Mouse (Mus musculus): ENCODE data around the gene Ccdc89. TPM values are rescaled to one million over a fixed set of nuclear protein-coding genes. Genes with fewer than 3 reads are reported as not detected.
A peak's percentile ranks its signal among the peaks of the same experiment; 100 is the strongest.

The Ccdc89 gene
- polyA plus RNA-seq, 1 experiment from 2014 or later, result 2.6 TPM

DNA sequence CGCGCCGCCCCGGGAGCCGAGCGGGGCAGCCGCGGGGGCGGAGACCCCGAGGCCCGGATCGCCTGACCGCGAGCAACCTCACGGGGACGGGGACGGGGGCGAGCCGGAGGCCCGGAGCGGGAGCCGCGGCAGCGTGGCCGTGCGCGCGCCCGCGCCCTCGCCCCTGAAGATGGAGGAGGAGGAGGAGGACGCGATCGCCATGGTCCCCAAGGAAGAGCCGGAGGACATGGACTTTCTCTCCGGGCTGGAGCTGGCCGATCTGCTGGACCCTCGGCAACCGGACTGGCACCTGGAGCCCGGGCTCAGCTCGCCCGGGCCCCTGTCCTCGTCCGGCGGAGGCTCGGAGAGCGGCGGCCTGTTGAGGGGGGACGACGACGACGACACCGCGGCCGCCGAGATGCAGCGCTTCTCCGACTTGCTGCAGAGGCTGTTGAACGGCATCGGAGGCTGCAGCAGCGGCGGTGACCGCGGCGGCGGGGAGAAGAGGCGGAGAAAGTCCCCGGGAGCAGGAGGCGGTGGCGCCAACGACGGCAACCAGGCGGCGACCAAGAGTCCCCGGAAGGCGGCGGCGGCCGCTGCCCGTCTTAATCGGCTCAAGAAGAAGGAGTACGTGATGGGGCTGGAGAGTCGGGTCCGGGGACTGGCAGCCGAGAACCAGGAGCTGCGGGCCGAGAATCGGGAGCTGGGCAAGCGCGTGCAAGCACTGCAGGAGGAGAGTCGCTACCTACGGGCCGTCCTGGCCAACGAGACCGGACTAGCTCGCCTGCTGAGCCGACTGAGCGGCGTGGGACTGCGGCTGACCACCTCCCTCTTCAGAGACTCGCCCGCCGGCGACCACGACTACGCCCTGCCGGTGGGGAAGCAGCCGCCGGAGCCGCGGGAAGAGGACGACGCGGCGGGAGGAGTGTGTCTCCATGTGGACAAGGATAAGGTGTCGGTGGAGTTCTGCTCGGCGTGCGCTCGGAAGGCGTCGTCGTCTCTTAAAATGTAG lies 17.0 kb downstream of the Ccdc89 start:
- no peaks in the 10 kb centered on the region for H3K9me3 ChIP-seq
- H3K4me1 ChIP-seq (replicated peaks), result peaks cover 13% of the 10 kb centered on the region
- H3K27me3 ChIP-seq (ENCODE audit: insufficient read depth, poor library complexity, severe bottlenecking), result no peaks in the 10 kb centered on the region
- WGBS, result under 1% methylated on average over 123 of the region's 123 CpGs
- H3K4me3 ChIP-seq, result peak overlapping the region; percentile 98
- H3K27ac ChIP-seq, result peak overlapping the region; percentile 100
- DNase-seq (ENCODE audit: low spot score), result peak; percentile 76
- H3K36me3 ChIP-seq, result peaks cover 17% of the 10 kb centered on the region

GRCm38 (mm10) chr7:90444206-90444605 lies 17.8 kb downstream of the Ccdc89 start:
- WGBS, result under 1% methylated on average over 6 of the region's 6 CpGs
- no peaks in the 10 kb centered on the region for H3K9me3 ChIP-seq
- H3K4me1 ChIP-seq (replicated peaks), result peaks cover 13% of the 10 kb centered on the region
- DNase-seq (ENCODE audit: low spot score), result no peak
- H3K27me3 ChIP-seq (ENCODE audit: insufficient read depth, poor library complexity, severe bottlenecking), result no peaks in the 10 kb centered on the region
- H3K27ac ChIP-seq, result peak overlapping the region; percentile 100
- H3K4me3 ChIP-seq, result peak overlapping the region; percentile 98
- peaks cover 25% of the 10 kb centered on the region for H3K36me3 ChIP-seq

DNA sequence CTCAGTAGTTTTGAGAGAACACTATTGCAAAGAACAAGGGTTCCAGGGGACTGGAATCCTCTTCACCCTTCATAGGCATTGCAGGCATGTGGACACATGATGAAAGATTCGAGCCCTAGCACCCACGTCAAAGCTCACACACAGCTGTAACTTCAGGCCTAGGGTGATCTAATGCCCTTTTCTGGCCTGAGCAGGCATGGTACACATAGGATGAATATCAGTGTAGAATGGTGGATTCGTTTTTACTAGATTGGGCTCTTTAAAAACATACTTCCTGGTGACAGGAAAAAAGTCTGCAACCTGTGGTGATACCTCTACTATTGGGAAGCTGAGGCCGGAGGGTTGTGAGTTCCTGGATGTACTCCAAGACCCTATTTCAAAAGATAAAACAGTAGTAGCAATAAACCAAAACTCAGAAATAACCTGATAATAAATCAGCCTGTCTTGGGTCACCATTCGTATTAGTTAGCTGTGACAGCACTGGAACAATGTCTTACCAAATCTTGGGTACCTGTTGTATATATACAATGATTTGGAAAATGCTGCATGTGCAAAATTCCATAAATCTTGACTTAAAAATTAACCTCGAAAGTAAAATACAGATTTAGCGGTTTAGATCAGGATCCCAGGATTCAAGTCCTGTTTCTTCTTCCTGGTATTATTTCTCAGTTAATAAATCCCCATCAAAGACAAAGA lies 29.9 kb downstream of the Ccdc89 start:
- DNase-seq (ENCODE audit: low spot score), result no peak
- H3K27me3 ChIP-seq (ENCODE audit: insufficient read depth, poor library complexity, severe bottlenecking), result no peaks in the 10 kb centered on the region
- WGBS, result 41% methylated on average over 7 of the region's 7 CpGs
- H3K36me3 ChIP-seq, result peaks cover 34% of the 10 kb centered on the region
- H3K27ac ChIP-seq, result peak overlapping the region; percentile 92
- no peaks in the 10 kb centered on the region for H3K9me3 ChIP-seq
- H3K4me1 ChIP-seq (replicated peaks), result peaks cover 23% of the 10 kb centered on the region
- H3K4me3 ChIP-seq, result peak overlapping the region; percentile 77

DNA sequence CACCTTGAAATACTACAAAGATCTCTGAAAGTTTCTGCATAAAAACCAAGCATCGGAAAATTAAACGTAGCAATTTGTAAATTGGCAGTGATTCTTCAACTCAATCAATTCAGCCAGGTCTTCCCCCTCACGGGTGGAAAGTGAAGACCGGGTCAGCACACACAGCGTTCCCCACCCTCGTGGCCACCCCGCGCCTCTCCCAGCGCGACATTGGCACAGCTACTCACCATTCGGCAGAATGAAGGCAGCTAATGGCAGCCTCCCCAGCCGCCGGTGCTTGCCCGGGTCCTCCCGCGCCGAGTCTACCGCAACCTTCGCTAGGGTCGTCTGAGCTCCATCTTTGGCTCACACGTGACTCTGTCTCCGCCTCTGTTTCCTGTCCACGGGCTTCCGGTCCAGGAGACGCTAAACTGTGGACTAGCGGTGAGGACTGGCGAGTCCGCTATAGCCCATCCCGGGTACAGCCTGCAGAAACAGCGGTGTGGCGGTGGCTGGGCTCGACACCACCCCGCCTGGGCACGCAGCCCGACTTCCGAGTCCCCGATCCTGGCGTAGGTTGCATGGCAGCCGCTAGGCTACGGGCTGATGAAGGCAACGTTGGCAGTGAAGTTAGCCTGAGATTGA lies 30.6 kb downstream of the Ccdc89 start, which contains the start of gene Tmem126a:
Tmem126a (minus strand) TSS at position 385 of the 624 bp plus-strand sequence.
- under 1% methylated on average over 41 of the region's 41 CpGs for WGBS
- Histone ChIP-seq H3K36me3 (peaks cover 28% of the 10 kb centered on the region), H3K4me3 (peak within 1 kb of the TSS; percentile 77), H3K27ac (peak within 1 kb of the TSS; percentile 92), H3K4me1 (replicated peaks) (peaks cover 23% of the 10 kb centered on the region), H3K9me3 (no peaks in the 10 kb centered on the region), H3K27me3 (ENCODE audit: insufficient read depth, poor library complexity, severe bottlenecking) (no peaks in the 10 kb centered on the region)
- DNase-seq (ENCODE audit: low spot score), result peak; percentile 91

- H3K9me3 ChIP-seq, result no peaks in the 10 kb centered on the region
- no peaks in the 10 kb centered on the region for H3K27me3 ChIP-seq (ENCODE audit: insufficient read depth, poor library complexity, severe bottlenecking)
- peaks cover 23% of the 10 kb centered on the region for H3K4me1 ChIP-seq (replicated peaks)
- H3K27ac ChIP-seq, result peak overlapping the region; percentile 92
- no peak for DNase-seq (ENCODE audit: low spot score)
- peak overlapping the region; percentile 77 for H3K4me3 ChIP-seq
- H3K36me3 ChIP-seq, result peaks cover 22% of the 10 kb centered on the region
- WGBS, result 22% methylated on average over 10 of the region's 10 CpGs
These were observed 31.1 kb downstream of the Ccdc89 start for GRCm38 (mm10) chr7:90457517-90457916.

DNA sequence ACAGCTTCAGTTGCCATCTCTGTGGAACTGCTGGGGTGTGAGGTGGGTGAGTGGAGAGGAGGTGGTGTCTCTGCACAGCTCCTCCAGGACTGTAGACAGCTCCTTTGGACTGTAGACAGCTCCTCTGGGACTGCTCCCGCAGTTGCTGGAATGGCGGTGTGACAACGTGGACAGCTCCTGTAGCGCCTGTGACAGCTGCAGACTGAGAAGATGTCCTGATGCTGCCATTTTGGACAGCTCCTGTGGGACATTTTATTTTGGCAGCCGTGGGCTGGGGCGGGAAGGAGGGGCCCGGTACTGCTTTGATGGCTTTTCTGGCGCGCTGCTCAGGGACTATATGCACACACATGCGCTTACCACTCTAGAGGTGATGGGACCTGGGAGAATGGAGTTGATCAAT lies 34.0 kb downstream of the Ccdc89 start:
- no peak for DNase-seq (ENCODE audit: low spot score)
- no peak overlapping the region for H3K27ac ChIP-seq
- H3K36me3 ChIP-seq, result no peaks in the 10 kb centered on the region
- H3K27me3 ChIP-seq (ENCODE audit: insufficient read depth, poor library complexity, severe bottlenecking), result no peaks in the 10 kb centered on the region
- 54% methylated on average over 10 of the region's 10 CpGs for WGBS
- H3K9me3 ChIP-seq, result no peaks in the 10 kb centered on the region
- peaks cover 23% of the 10 kb centered on the region for H3K4me1 ChIP-seq (replicated peaks)
- no peak overlapping the region for H3K4me3 ChIP-seq

DNA sequence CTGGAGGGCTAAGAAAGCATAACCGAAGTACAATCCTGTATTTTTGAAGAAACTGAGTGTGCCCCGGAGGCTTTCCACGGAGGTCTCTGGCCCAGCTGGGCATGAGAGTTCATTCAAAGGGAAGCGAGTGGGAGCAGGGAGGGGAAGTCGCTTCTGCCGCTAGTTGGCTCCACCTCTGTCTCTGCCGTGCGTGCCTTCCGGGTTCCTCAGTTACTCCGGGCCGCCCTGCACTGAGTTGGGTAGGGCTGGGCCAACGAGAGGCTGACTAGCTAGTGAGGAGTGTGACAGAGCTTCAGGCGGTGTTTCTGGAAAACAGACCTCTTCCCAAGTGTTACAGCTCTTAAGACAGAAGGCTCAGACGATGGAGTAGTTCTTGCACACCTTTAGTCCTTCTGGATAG lies 34.6 kb downstream of the Ccdc89 start:
- peak; percentile 35 for DNase-seq (ENCODE audit: low spot score)

DNA sequence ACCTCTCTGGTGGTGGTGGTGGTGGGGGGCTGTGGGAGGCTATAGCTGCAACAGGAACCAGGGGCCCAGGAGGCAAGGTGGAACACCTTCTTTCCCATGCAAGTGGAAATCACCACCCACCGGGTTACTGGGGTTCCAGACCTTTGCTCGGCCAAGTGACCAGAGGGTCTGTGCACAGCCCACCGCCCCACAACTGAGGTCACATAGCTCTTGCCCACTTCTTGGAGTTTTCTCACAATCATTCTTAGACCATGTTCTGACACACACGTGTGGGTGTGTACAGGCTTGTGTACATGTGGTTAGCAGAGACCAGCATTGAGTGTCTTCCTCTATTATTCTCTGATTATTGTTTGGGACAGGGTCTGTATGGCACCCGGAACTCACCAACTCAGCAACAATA lies 35.1 kb downstream of the Ccdc89 start:
- Histone ChIP-seq H3K4me1 (replicated peaks) (peaks cover 13% of the 10 kb centered on the region; the same call in 1 of the 2 replicates), H3K4me3 (no peak overlapping the region), H3K9me3 (no peaks in the 10 kb centered on the region), H3K27ac (no peak overlapping the region), H3K27me3 (ENCODE audit: insufficient read depth, poor library complexity, severe bottlenecking) (no peaks in the 10 kb centered on the region), H3K36me3 (no peaks in the 10 kb centered on the region)
- DNase-seq (ENCODE audit: low spot score), result no peak
- 90% methylated on average over 5 of the region's 5 CpGs for WGBS

More for the DNA sequence above, 34.6 kb downstream of the Ccdc89 start:
- Histone ChIP-seq H3K36me3 (no peaks in the 10 kb centered on the region), H3K4me3 (0 out of 2 replicates have a peak overlapping the region, but pooled peaks have one; percentile 9), H3K27me3 (ENCODE audit: insufficient read depth, poor library complexity, severe bottlenecking) (no peaks in the 10 kb centered on the region), H3K27ac (no peak overlapping the region), H3K9me3 (no peaks in the 10 kb centered on the region), H3K4me1 (replicated peaks) (peaks cover 18% of the 10 kb centered on the region)
- WGBS, result 22% methylated on average over 14 of the region's 14 CpGs

DNA sequence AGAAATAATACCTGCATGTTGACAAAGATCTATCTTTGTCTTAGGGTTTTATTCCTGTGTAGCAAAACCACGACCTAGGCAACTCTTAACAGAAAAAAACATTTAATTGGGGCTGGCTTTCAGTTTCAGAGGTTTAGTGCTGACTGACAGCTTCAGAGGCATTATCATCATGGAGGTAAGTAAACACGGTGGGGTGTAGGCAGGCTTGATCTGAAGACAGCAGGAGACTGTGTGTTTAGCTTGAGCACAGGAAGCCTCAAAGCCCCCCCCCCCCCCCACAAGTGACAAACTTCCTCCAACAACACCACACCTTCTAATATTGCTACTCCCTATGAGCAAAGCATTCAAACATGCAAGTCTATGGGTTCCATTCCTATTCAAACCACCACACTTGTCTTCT lies 47.1 kb downstream of the Ccdc89 start:
- Histone ChIP-seq H3K27me3 (ENCODE audit: insufficient read depth, poor library complexity, severe bottlenecking) (peaks cover 9% of the 10 kb centered on the region; the same call in 1 of the 2 replicates), H3K27ac (no peak overlapping the region), H3K9me3 (no peaks in the 10 kb centered on the region), H3K4me1 (replicated peaks) (peaks cover 20% of the 10 kb centered on the region), H3K36me3 (peaks cover 18% of the 10 kb centered on the region), H3K4me3 (no peak overlapping the region)
- no peak for DNase-seq (ENCODE audit: low spot score)
- 71% methylated on average over 2 of the region's 2 CpGs for WGBS

DNA sequence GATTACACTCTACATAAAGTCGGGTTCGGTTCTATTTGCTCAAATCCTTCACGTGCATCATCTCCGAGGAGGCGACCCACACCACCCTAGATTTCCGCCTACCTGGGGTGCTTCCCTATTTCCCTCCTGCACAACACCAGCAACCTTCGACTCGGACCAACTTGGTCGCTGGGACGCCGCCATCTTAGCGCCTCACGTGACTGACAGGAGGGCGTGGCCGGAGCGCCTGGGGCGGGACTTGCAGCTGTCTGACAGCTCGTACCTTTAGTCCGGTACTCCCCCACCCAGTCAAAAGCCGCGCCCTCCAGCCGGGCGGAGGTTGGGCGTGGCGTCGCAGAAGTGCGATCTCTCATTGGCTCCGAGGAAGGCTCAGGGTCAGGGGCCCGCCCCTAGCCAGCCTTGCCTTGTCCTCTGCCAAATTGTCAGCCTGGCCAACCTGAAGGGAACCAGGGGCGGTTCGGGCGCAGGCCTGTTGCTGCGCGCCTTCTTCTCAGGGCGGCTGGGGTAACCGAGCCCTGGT lies 49.5 kb downstream of the Ccdc89 start, which contains the start of gene Tmem126b:
Tmem126b (minus strand) TSS at position 209 of the 520 bp plus-strand sequence.
- Histone ChIP-seq H3K27ac (peak within 1 kb of the TSS; percentile 87), H3K9me3 (no peaks in the 10 kb centered on the region), H3K27me3 (ENCODE audit: insufficient read depth, poor library complexity, severe bottlenecking) (peaks cover 9% of the 10 kb centered on the region; the same call in 1 of the 2 replicates), H3K4me3 (peak within 1 kb of the TSS; percentile 75), H3K4me1 (replicated peaks) (peaks cover 20% of the 10 kb centered on the region), H3K36me3 (no peaks in the 10 kb centered on the region)
- peak; percentile 99 for DNase-seq (ENCODE audit: low spot score)
- under 1% methylated on average over 36 of the region's 36 CpGs for WGBS

- DNase-seq (ENCODE audit: low spot score), result no peak
- peaks cover 9% of the 10 kb centered on the region; the same call in 1 of the 2 replicates for H3K27me3 ChIP-seq (ENCODE audit: insufficient read depth, poor library complexity, severe bottlenecking)
- WGBS, result under 1% methylated on average over 32 of the region's 32 CpGs
- H3K4me3 ChIP-seq, result peak within 1 kb of the TSS; percentile 75
- peak within 1 kb of the TSS; percentile 87 for H3K27ac ChIP-seq
- no peaks in the 10 kb centered on the region for H3K36me3 ChIP-seq
- no peaks in the 10 kb centered on the region for H3K9me3 ChIP-seq
- H3K4me1 ChIP-seq (replicated peaks), result peaks cover 20% of the 10 kb centered on the region
These were observed 50.2 kb downstream of the Ccdc89 start, which contains the start of gene Dlg2 for GRCm38 (mm10) chr7:90476313-90477245. Gene Dlg2 (plus strand): TSS chr7:90476672.
